Mouse (Mus musculus) C2C12 (cell line): ENCODE data around the gene Ltb4r2.

Source experiments
- CTCF ChIP-seq: IDR thresholded peaks from one replicate; pipeline ENCODE4 v1.5.1; 2011; ENCODE audit not compliant: control insufficient read depth, insufficient read depth, insufficient read length
- MYOG ChIP-seq: IDR thresholded peaks from one replicate; pipeline ENCODE4 v1.6.1; 2011; ENCODE audit not compliant: control insufficient read depth, insufficient read length; ENCODE audit errors: extremely low read depth
- USF1 ChIP-seq: IDR thresholded peaks from one replicate; pipeline ENCODE4 v1.6.1; 2011; ENCODE audit warnings: low read depth, mild to moderate bottlenecking, control low read depth, moderate library complexity

- TF ChIP-seq CTCF: no peak
- no peak for TF ChIP-seq USF1
- TF ChIP-seq MYOG: no peak
Observed at GRCm38 (mm10) chr14:55782361-55782960, 21.2 kb downstream of the Ltb4r2 start.
